Mouse (Mus musculus) B cell, adult 67 days (primary cell): ENCODE data around the gene Fsd2. TPM values are rescaled to one million over a fixed set of nuclear protein-coding genes. Genes with fewer than 3 reads are reported as not detected.

Experiments
- total RNA-seq, 2 experiments: library from RNA; stranded (reverse); gene quantifications; 4 replicates each; pipeline ENCODE4 v1.2.4; 2023

Fsd2 gene
- under 1 TPM; 0.26 to 0.53 TPM for total RNA-seq

DNA sequence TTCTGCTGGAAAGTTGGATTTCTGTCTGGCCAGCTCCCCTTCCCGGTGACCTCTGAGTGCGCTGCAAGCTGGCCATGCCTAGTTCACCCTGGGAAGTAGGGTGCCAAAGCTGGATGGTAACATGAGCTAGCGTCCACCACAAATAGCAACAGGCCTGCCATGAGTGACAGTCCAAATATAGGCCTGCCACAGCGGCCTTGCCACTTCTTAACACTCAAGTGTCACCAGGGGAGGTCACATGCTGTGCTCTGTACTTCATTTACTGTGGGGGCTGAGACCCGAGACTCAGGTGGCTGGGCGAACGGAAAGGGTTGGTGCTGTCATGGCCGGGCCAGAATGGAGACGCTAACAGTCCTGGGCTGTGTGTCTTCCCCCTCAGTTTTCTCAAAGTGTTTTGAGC, at the start of gene Fsd2:
Fsd2 (minus strand) TSS at position 53 of the 400 bp plus-strand sequence.

GRCm38 (mm10) chr7:81571108-81571940, 4.6 kb upstream of the Fsd2 start, which contains the start of gene Whamm:
Whamm (plus strand) TSS chr7:81571266.

DNA sequence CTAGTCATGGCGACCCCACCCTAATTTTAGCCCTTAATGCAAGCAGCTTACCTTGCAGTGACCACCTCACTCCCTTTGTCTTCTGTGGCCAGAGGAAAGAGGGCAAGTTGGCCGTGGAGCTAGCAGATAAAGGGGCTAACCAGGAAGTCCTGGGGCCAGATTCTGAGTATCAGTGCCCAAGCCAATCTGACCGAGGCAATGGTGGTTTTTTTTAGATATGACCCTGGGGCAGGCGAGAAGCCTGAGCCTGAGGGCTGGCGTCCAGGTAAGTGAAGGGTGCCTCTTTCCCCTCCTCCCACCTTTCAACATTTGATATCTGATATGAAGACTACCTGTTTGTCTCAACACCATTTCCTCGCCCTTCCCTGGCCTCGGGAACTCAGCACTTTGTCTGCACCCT, 68.6 kb downstream of the Fsd2 start, which contains the start of gene BC048679:
BC048679 (minus strand) TSS at position 101 of the 400 bp plus-strand sequence.

DNA sequence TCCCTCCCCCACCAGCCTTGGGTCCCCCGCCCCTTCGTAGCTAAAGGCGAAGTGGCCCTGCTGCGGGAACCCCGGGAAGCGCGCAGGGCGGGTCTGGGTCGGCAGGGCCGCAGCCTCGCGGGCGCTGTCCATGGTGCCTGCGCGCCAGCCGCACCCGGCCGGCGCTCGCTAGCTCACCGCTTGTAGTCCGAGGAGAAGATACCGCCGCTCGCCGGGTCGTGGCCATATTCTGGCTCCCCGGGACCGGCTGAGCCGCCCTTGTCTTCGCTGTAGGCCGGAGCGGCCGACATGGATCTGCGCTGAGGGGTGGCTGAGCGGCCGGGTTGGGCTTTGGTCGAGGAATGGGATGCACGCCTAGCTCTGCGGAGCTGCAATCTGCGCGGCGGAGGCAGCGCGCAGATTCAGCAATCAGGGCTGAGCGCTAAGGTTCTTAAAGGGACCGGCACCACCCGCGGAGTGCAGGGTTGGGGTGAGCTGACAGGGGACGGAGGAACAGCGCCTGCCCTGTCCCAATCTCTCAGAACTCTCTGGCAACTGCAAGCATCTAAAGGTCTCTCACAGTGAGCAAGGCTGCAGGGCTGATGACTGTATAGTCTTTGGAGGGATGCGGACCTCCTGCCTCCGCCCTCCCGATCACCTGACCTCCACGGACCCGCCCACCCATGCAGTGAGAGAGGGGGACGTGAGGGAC, 73.3 kb downstream of the Fsd2 start, which contains the start of gene Ap3b2:
Ap3b2 (minus strand) TSS at position 595 of the 691 bp plus-strand sequence.

Other genes starting within 250 kb of the Fsd2 start
- 1,000 to 10,000 TPM; 1,700 to 1,708 TPM for gene Rps17, start 221.7 kb downstream of the Fsd2 start, total RNA-seq
- gene Cpeb1, start 111.5 kb downstream of the Fsd2 start, total RNA-seq: not detected
- not detected for gene Ap3b2, start 73.0 kb downstream of the Fsd2 start, total RNA-seq
- gene BC048679, start 68.7 kb downstream of the Fsd2 start, total RNA-seq: not detected
- 10 to 100 TPM; 32.3 to 36.7 TPM for gene Whamm, start 4.3 kb upstream of the Fsd2 start, total RNA-seq
- not detected for gene Homer2, start 140.6 kb upstream of the Fsd2 start, total RNA-seq
- 10 to 100 TPM; 39.7 to 47.0 TPM for gene Ramac, start 196.0 kb upstream of the Fsd2 start, total RNA-seq
- gene 3110040N11Rik, start 222.5 kb upstream of the Fsd2 start, total RNA-seq: 10 to 100 TPM; 29.8 to 30.2 TPM